Mouse (Mus musculus) megakaryocyte, embryonic 14.5 days (primary cell): ENCODE results near the gene Anapc10. TPM values are rescaled to one million over a fixed set of nuclear protein-coding genes. Genes with fewer than 3 reads are reported as not detected.
"Not testable (repeated sequence)": the region's sequence is repeated elsewhere in the genome, so short reads cannot be mapped to it uniquely, and the experiment has no call there.

Source experiments
- H3K27me3 ChIP-seq: replicated peaks from 2 replicates; pipeline ENCODE3; 2012; ENCODE audit warnings: inconsistent platforms
- H3K36me3 ChIP-seq: replicated peaks from 2 replicates; pipeline ENCODE3; 2012; ENCODE audit warnings: low read length, inconsistent platforms, mixed read lengths
- H3K4me1 ChIP-seq: 2 replicates; pipeline ENCODE4 v1.6.1; 2012; ENCODE audit warnings: inconsistent platforms
- H3K4me3 ChIP-seq: replicated peaks from 2 replicates; pipeline ENCODE3; 2012; ENCODE audit warnings: moderate library complexity, mild to moderate bottlenecking, inconsistent platforms
- H3K9me3 ChIP-seq: 2 replicates; pipeline ENCODE4 v1.6.1; 2012; ENCODE audit warnings: inconsistent platforms
- FLI1 ChIP-seq: IDR thresholded peaks from 2 replicates; pipeline ENCODE4 v1.6.1; 2012; ENCODE audit warnings: low read length, inconsistent platforms, mixed read lengths
- GATA1 ChIP-seq: IDR thresholded peaks from 3 replicates; pipeline ENCODE4 v1.6.1; 2012; ENCODE audit warnings: mixed read lengths, low read length, inconsistent platforms, borderline replicate concordance
- polyA plus RNA-seq: library from polyadenylated mRNA; stranded (reverse); fragments of >175 nt; gene quantifications from 2 replicates; pipeline ENCODE4 v1.2.3, GENCODE M21; 2012; ENCODE audit warnings: low replicate concordance; ENCODE audit not compliant: insufficient read depth

Anapc10 gene
- polyA plus RNA-seq = 0.04 TPM in 1 of 2 replicates, not detected in the other

DNA sequence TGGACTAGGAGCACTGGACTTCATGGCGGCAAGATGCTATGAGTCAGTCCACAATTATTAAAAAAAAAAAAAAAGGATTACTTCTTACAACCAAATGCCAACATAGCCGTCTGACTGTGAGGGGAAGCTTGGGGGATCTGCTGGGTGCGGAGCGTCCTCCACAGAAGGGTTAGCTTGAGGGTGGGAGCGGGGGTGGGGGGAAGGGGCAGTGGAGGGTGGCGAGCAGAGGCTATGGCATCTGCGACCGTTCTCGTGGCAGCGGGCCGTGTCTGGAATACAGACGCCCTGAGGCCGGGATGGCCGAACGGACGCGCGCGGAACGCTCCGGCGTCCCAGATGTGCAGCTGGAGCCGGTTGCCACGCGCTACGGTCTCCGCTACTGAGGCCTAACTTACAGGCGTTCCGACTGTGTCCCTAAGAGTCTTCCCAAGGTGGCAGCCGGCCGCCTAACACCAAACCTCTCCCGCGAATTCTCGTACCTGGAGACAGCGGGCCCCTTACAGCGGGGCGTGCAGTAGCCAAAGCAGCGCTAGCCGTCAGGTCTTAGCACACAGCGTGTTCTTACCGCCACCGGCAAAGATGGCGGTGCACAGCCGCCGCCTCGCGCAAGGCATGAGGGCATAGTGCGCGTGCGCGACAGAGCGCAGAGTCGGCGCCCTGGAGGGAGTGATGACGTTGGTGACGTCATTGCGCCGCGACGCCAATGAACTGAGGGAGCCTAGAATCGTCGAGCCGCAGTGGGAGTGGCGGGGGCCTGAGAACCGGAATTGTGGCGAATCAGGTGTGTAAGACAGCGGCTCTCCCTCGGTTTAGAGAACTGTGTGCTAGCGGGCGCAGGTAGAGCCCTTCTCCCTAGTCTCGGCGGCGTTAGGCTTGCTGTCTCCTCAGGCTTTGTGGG lies at the start of gene Anapc10, which contains the start of gene Abce1:
Anapc10 (plus strand) TSS at position 757 of the 898 bp plus-strand sequence.
Abce1 (minus strand) TSS at position 677 of the 898 bp plus-strand sequence.
- H3K36me3 ChIP-seq = peaks cover 40% of the 10 kb centered on the region
- peak within 1 kb of the TSS; percentile 98 for H3K4me3 ChIP-seq
- TF ChIP-seq GATA1 = no peak
- no peak for TF ChIP-seq FLI1
- H3K9me3 ChIP-seq = no peaks in the 10 kb centered on the region
- H3K4me1 ChIP-seq = peaks cover 12% of the 10 kb centered on the region; the same call in 1 of the 2 replicates
- H3K27me3 ChIP-seq = no peaks in the 10 kb centered on the region

DNA sequence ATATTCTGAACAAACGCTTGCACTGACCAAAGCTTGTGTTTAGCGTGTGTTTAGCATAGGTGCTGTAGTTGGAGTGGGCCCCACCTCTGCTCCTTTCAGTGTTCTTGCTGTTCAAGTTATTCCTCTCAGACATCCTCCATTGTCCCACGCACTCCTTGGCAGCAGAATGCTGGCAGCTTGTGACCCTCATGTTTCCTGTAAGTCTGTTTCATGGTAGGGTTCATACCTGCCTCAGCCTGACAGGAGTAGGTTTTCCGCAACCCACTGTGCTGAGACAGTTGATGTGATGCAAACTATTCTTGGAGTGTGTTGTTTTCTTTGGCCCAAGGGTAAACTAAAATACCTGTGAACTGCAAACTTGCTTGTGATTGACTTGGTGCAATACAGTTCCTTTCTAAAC lies 35.2 kb upstream of the Anapc10 start:
- peaks cover 54% of the 10 kb centered on the region for H3K36me3 ChIP-seq
- no peak overlapping the region for H3K4me3 ChIP-seq
- no peaks in the 10 kb centered on the region for H3K9me3 ChIP-seq
- H3K27me3 ChIP-seq = no peaks in the 10 kb centered on the region
- H3K4me1 ChIP-seq = peaks cover 31% of the 10 kb centered on the region
- no peak for TF ChIP-seq GATA1
- no peak for TF ChIP-seq FLI1

DNA sequence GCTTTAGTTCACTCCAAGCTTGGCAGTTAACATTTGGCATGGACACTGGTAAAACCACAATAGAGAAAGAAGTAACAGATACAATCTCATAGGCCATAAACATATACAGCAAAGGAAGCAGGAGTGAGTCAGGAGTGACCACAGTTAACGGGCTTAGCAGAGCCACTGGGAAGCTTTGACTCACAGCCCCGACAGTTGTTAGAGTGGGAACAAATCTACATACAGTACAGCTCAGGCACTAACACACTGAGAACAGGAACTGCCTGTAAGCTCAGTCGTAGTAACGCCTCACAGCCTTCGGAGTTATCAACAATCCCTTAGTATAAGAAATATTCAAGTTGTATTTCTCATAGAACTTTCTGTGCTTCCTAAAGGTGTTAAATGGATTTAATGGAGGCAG lies 32.6 kb upstream of the Anapc10 start:
- Histone ChIP-seq H3K9me3 (no peaks in the 10 kb centered on the region), H3K4me3 (peak overlapping the region; percentile 82), H3K36me3 (peaks cover 56% of the 10 kb centered on the region), H3K27me3 (no peaks in the 10 kb centered on the region), H3K4me1 (peaks cover 46% of the 10 kb centered on the region)
- TF ChIP-seq FLI1 = no peak
- TF ChIP-seq GATA1 = no peak

DNA sequence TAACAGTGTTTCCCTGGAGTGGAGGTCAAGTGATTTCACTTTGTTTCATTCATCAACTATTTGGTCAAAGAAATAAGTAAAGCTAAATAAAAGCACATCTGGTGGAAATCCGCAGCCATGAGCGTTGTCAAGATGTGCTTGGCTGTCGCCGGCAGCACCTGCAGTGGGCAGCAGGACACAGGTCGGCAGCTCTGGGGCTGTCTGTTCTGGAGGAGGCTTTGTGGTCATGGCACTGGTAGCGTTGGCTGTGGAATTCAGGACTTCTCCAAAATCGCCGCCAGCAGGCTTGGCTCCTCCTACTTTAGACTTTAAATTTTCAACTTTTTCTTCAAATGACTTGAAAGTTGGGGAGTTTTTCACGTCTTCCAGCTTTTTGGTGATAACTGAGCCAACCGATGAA lies 31.5 kb upstream of the Anapc10 start:
- Histone ChIP-seq H3K4me3 (peak overlapping the region; percentile 89), H3K4me1 (peaks cover 43% of the 10 kb centered on the region), H3K36me3 (peaks cover 56% of the 10 kb centered on the region)
- not testable (repeated sequence) for H3K27me3 ChIP-seq, H3K9me3 ChIP-seq

DNA sequence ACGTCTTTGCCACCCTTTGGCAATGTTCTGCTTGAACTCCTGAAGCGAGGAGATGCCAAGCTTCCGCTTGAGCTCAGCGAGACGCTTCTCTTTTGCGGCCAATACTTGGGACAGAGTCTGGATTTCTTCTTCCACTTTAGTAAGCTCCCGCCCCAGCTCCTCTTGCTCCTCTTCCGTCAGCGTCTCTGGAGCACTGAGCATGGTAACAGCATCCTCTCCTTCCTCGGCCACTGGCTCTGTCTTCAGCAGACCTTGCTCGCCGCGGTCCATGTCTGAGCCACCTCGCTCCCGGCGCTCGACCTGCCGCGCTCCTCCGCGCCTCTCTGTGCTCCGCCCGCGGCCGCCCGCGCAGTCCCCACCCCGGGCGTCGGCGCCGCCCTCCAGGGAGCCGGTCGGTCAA lies 31.1 kb upstream of the Anapc10 start:
- Histone ChIP-seq H3K4me3 (peak overlapping the region; percentile 89), H3K36me3 (peaks cover 56% of the 10 kb centered on the region)

DNA sequence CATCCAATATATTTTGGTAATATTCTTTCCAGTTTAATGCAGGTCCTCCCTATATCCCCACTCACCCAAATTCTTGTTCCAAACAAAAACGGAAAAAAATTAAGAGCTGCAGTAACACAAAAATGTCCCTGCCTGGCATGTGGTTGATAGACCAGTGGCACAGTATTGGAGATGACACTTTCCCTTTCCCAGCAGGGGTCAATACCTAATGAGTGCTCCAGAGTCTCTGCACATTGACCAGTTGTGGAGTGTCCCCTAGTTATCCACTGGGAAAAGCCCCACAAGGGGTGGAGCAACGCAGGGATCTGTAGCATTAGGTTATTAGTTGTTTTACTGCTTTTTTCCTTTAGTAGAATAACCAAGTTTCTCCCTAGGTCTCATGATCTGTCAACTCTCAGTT lies 30.7 kb upstream of the Anapc10 start:
- Histone ChIP-seq H3K4me3 (peak overlapping the region; percentile 89), H3K27me3 (no peaks in the 10 kb centered on the region), H3K36me3 (peaks cover 57% of the 10 kb centered on the region), H3K9me3 (no peaks in the 10 kb centered on the region), H3K4me1 (peaks cover 41% of the 10 kb centered on the region)
- no peak for TF ChIP-seq GATA1
- no peak for TF ChIP-seq FLI1

More for the DNA sequence above, 31.1 kb upstream of the Anapc10 start:
- H3K27me3 ChIP-seq = no peaks in the 10 kb centered on the region
- peaks cover 41% of the 10 kb centered on the region for H3K4me1 ChIP-seq
- no peaks in the 10 kb centered on the region for H3K9me3 ChIP-seq
- TF ChIP-seq FLI1 (no peak), GATA1 (no peak)

DNA sequence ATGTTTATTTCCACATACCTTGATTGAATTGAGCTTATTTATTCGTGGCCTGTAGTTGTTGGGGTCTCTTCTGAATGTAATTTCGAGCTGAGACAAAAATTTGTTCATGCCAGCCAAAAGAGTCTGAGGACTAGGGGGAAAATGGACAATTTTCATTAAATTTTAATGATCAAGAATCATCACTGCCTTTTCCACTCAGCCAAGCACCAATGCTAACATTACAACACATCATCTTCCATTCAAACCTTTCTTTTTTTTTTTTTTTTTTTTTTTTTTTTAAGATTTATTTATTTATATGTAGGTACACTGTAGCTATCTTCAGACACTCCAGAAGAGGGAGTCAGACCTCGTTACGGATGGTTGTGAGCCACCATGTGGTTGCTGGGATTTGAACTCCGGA lies 25.7 kb upstream of the Anapc10 start:
- not testable (repeated sequence) for H3K27me3 ChIP-seq, H3K9me3 ChIP-seq, H3K4me3 ChIP-seq
- peaks cover 94% of the 10 kb centered on the region for H3K36me3 ChIP-seq
- H3K4me1 ChIP-seq = peaks cover 17% of the 10 kb centered on the region

DNA sequence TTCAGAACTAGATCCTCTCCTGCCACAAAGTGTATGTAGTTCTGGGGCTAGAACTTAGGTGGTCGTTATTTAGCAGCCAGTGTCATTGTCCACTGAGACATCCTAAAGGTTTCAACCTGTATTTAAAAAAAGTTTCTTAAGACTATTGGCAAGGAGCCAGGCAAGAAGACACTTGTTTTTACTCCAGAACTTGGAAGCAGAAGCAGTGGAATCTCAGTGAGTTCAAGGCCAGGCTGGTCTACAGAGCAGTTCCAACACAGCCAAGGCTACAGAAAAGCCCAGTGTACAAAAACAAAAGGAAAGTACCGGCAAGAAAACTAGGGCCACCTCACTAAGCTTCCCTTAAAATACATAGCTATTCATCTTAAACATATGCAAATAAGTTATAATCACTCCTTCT lies 19.1 kb upstream of the Anapc10 start:
- H3K36me3 ChIP-seq = peaks cover 97% of the 10 kb centered on the region
- H3K27me3 ChIP-seq = no peaks in the 10 kb centered on the region
- H3K4me3 ChIP-seq = no peak overlapping the region
- H3K4me1 ChIP-seq = no peaks in the 10 kb centered on the region
- H3K9me3 ChIP-seq = no peaks in the 10 kb centered on the region
- no peak for TF ChIP-seq GATA1
- TF ChIP-seq FLI1 = no peak

DNA sequence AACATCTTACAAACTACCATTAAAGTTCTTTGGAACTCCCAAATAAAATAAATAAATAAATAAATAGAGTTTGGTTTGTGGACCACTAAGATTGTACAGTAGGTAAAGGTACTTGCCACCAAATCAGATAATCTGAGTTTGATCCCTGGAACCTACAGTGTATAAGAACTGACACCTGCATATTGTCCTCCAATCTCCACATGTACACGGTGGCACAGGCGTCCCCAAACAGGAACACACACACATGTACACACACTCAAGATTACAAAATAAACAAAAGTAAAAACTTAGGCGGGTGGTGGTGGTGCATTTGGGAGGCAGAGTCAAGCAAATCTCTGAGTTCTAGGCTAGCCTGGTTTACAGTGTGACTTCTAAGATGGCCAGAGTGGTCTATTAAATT lies 4.9 kb upstream of the Anapc10 start:
- H3K36me3 ChIP-seq = peaks cover 62% of the 10 kb centered on the region
- no peak overlapping the region for H3K4me3 ChIP-seq
- no peaks in the 10 kb centered on the region for H3K27me3 ChIP-seq
- H3K9me3 ChIP-seq = no peaks in the 10 kb centered on the region
- TF ChIP-seq GATA1 (no peak), FLI1 (no peak)
- H3K4me1 ChIP-seq = peaks cover 4% of the 10 kb centered on the region; the same call in 1 of the 2 replicates

DNA sequence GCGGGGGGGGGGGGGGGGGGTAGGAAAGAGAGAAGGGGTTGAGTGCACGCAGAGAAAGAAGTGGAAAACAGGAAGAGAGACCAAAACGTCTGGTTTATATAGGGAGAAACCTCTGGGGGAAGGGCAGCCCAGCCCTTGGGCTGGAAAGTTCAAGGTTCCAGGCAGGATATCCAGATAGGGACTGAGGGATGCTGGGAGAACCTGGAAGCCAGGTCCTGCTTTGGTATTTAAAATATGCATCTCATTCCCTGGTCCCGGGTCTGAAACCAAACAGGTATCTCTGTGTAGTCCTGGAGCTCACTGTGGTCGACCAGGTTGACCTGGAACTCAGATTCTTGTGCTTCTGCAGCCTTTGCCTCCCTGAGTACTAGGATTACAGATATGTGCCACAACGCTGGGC lies 1.1 kb downstream of the Anapc10 start:
- peaks cover 39% of the 10 kb centered on the region for H3K36me3 ChIP-seq
- H3K4me3 ChIP-seq = peak overlapping the region; percentile 98
- peaks cover 12% of the 10 kb centered on the region; the same call in 1 of the 2 replicates for H3K4me1 ChIP-seq
- TF ChIP-seq FLI1 (no peak), GATA1 (no peak)
- no peaks in the 10 kb centered on the region for H3K27me3 ChIP-seq
- no peaks in the 10 kb centered on the region for H3K9me3 ChIP-seq

DNA sequence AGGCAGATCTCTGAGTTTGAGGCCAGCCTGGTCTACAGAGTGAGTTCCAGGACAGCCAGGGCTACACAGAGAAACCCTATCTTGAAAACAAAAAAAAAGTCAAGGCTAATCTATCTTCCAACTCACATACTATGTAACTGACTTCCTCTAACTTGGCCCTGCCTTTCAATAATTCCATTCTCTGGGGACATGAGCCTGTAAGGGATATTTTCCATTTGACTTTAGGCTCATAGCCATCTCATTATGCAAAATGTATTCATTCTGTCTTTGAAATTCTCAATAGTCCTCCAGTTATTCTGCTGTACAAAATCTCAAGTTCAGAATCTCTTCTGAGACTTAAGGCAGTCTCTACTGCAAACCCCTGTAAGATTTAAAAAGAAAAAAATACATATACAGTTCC lies 9.9 kb downstream of the Anapc10 start:
- Histone ChIP-seq H3K4me1 (peaks cover 30% of the 10 kb centered on the region), H3K4me3 (no peak overlapping the region), H3K9me3 (no peaks in the 10 kb centered on the region), H3K36me3 (peaks cover 74% of the 10 kb centered on the region), H3K27me3 (no peaks in the 10 kb centered on the region)
- no peak for TF ChIP-seq FLI1
- no peak for TF ChIP-seq GATA1
